Mouse (Mus musculus) pancreas, adult 10 weeks (tissue): ENCODE measurements around the gene Tex28. TPM values are rescaled to one million over a fixed set of nuclear protein-coding genes. Genes with fewer than 3 reads are reported as not detected.

Source experiments
- polyA plus RNA-seq: library from polyadenylated mRNA; stranded (reverse); fragments of 350-450 nt; fragmentation: Illumina TruSeq; extraction: RNeasy Lipid Tissue Mini Kit (QIAGEN cat#74804); gene quantifications from one replicate; pipeline ENCODE4 v1.2.3, GENCODE M21; 2015; ENCODE audit warnings: low read depth, low replicate concordance; ENCODE audit not compliant: insufficient read depth

Tex28 gene
- polyA plus RNA-seq, result not detected

DNA sequence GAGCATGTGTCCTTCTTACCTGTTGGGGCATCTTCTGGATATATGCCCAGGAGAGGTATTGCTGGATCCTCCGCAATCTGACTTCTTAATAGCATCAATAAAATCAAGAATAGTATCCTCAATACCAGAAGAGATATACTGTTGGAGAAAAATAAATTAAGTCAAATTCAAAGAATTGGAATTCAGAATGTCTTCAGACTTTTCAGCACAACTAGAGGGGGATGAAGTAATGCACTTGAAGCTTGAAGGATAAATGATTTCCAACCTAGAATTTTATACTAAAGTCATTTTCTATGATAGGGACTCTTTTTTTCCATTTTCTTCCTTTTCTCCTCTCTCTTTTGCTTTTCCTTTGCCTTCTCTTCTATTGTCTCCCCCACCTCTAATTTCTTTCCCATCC lies at the start of gene Tex28:
Gene Tex28 (minus strand): TSS at position 101 of the 400 bp plus-strand sequence.

DNA sequence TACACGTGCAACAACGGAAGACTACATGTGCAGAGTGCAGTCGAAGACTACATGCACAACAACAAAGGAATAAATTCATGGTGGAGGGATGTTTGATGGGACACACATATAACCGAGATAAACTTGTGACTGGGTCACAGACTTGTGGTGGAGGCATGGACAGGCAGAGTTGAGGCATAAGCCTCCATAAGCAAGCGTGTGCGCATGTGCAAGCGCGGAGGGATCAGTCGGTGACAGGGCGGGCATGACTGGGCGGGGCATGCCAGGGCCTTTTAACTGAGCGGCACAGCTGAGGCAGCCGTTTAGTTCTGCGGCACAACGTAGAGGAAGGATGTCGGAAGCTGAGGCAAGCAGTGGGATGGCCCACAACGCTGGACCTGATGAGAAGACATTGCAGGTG lies 9.3 kb upstream of the Tex28 start, which contains the start of gene Tktl1:
Gene Tktl1 (plus strand): TSS at position 301 of the 400 bp plus-strand sequence.

DNA sequence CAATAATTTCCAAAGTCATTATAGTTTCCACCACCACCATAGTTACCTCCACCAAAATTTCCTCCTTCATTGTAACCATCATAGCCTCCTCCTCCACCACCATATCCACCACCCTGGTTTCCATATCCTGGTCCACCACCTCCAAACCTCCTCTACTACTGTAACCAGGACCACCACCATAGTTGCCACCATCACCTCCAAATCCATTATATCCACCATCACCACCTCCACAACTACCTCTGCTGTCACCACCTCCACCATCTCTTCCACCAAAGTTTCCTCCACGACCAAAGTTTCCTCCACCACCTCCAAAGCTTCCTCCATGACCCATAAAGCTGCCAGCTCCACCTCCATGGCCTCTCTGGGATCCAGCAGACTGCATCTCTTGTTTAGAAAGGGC lies 32.4 kb downstream of the Tex28 start, which contains the start of gene Mecp2:
Gene Mecp2 (minus strand): TSS at position 101 of the 400 bp plus-strand sequence.

DNA sequence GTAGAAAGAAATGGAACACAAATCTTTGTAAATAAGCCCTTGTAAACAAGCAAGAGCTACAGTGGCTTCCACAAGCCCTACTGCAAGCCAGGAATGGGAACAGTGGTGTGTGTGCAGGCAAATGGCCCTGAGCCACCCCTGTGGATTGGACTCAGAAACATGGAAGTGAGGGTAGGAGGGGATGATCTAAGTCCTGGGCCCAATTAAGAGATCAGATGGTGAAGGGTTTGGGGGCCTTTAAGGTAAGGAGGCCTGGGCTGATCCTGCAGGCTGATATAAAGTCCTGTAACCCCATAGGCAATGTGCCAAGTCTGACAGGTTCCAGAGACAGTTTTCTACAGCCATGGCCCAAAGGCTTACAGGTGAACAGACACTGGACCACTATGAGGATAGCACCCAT lies 40.5 kb downstream of the Tex28 start, which contains the start of gene Opn1mw:
Gene Opn1mw (plus strand): TSS at position 301 of the 400 bp plus-strand sequence.

Other genes with a start within 250 kb of the Tex28 start
- 2.6 TPM for gene Arhgap4, start 246.0 kb downstream of the Tex28 start, polyA plus RNA-seq
- 27.9 TPM for gene Naa10, start 245.9 kb downstream of the Tex28 start, polyA plus RNA-seq
- gene Renbp, start 237.0 kb downstream of the Tex28 start, polyA plus RNA-seq, result 7.3 TPM
- 10.5 TPM for gene Hcfc1, start 201.5 kb downstream of the Tex28 start, polyA plus RNA-seq
- 37.4 TPM for gene Irak1, start 143.9 kb downstream of the Tex28 start, polyA plus RNA-seq
- gene Opn1mw, start 40.4 kb downstream of the Tex28 start, polyA plus RNA-seq, result not detected
- gene Mecp2, start 32.5 kb downstream of the Tex28 start, polyA plus RNA-seq, result 3.3 TPM
- gene Tktl1, start 9.4 kb upstream of the Tex28 start, polyA plus RNA-seq, result not detected
- 119 TPM for gene Flna, start 82.0 kb upstream of the Tex28 start, polyA plus RNA-seq
- 12.8 TPM for gene Emd, start 86.8 kb upstream of the Tex28 start, polyA plus RNA-seq
- gene Rpl10, start 103.0 kb upstream of the Tex28 start, polyA plus RNA-seq, result 938 TPM
- 37.4 TPM for gene Taz, start 114.1 kb upstream of the Tex28 start, polyA plus RNA-seq
- 7.3 TPM for gene Dnase1l1, start 114.5 kb upstream of the Tex28 start, polyA plus RNA-seq
- 46.8 TPM for gene Atp6ap1, start 129.3 kb upstream of the Tex28 start, polyA plus RNA-seq
- 86.4 TPM for gene Gdi1, start 137.2 kb upstream of the Tex28 start, polyA plus RNA-seq
- gene Fam50a, start 145.2 kb upstream of the Tex28 start, polyA plus RNA-seq, result 17.2 TPM
- 3.5 TPM for gene Plxna3, start 161.2 kb upstream of the Tex28 start, polyA plus RNA-seq
- gene Lage3, start 185.8 kb upstream of the Tex28 start, polyA plus RNA-seq, result 17.9 TPM
- gene Ubl4a, start 205.4 kb upstream of the Tex28 start, polyA plus RNA-seq, result 11.5 TPM
- gene Slc10a3, start 205.5 kb upstream of the Tex28 start, polyA plus RNA-seq, result 4.0 TPM
- 10.2 TPM for gene Fam3a, start 225.4 kb upstream of the Tex28 start, polyA plus RNA-seq
- gene Ikbkg, start 225.5 kb upstream of the Tex28 start, polyA plus RNA-seq, result 3.8 TPM